Mouse (Mus musculus) layer of hippocampus, adult 2 months (tissue): ENCODE results near the gene Mrps12. TPM values are rescaled to one million over a fixed set of nuclear protein-coding genes. Genes with fewer than 3 reads are reported as not detected.
A peak's percentile ranks its signal among the peaks of the same experiment; 100 is the strongest.

ENCODE experiments used
- DNase-seq, 2 experiments: peaks; one replicate each; pipeline ENCODE4 v3.0.0; 2022; ENCODE audit warnings: low spot score in 2 of 2
- H3K27ac ChIP-seq: fragments of 200-600 bp; 2 replicates; pipeline ENCODE4 v1.8.1; 2022
- H3K4me3 ChIP-seq: fragments of 200-600 bp; 2 replicates; pipeline ENCODE4 v1.8.1; 2022; ENCODE audit warnings: mild to moderate bottlenecking
- CTCF ChIP-seq: fragments of 200-600 bp; conservative IDR thresholded peaks from 2 replicates; pipeline ENCODE4 v1.8.1; 2022; ENCODE audit warnings: antibody characterized with exemption, mild to moderate bottlenecking, moderate library complexity
- total RNA-seq, 2 experiments: library from RNA; stranded (reverse); gene quantifications; 2 replicates each; pipeline ENCODE4 v1.2.3; 2021

The Mrps12 gene
- total RNA-seq, 2 experiments from 2014 or later = 57.5 to 57.9 TPM

GRCm38 (mm10) chr7:28773163-28773562, 31.5 kb upstream of the Mrps12 start:
- Histone ChIP-seq H3K27ac (peak overlapping the region; percentile 51; the same call in 1 of the 2 replicates), H3K4me3 (no peak overlapping the region)
- DNase-seq = no peak
- TF ChIP-seq CTCF = no peak

- Histone ChIP-seq H3K4me3 (no peak overlapping the region), H3K27ac (no peak overlapping the region)
- no peak for TF ChIP-seq CTCF
- DNase-seq = no peak
These were observed 30.2 kb upstream of the Mrps12 start for GRCm38 (mm10) chr7:28771867-28772266.

- Histone ChIP-seq H3K27ac (no peak overlapping the region), H3K4me3 (no peak overlapping the region)
- TF ChIP-seq CTCF = no peak
- DNase-seq = no peak
These were observed 28.7 kb upstream of the Mrps12 start for GRCm38 (mm10) chr7:28770309-28770708.

GRCm38 (mm10) chr7:28769414-28769958, 27.9 kb upstream of the Mrps12 start:
- H3K4me3 ChIP-seq = no peak overlapping the region
- H3K27ac ChIP-seq = no peak overlapping the region
- no peak for DNase-seq
- TF ChIP-seq CTCF = no peak

- Histone ChIP-seq H3K4me3 (peak within 1 kb of the TSS; percentile 91), H3K27ac (peak within 1 kb of the TSS; percentile 93)
- TF ChIP-seq CTCF = no peak
- DNase-seq = no peak
These were observed 25.9 kb upstream of the Mrps12 start, which contains the start of gene Nfkbib for GRCm38 (mm10) chr7:28767462-28767965. Gene Nfkbib (minus strand): TSS chr7:28767512.

GRCm38 (mm10) chr7:28766910-28767309, 25.3 kb upstream of the Mrps12 start:
- Histone ChIP-seq H3K4me3 (peak overlapping the region; percentile 91), H3K27ac (peak overlapping the region; percentile 93)
- no peak for TF ChIP-seq CTCF

GRCm38 (mm10) chr7:28766173-28766879, 24.7 kb upstream of the Mrps12 start, which contains the start of gene Sirt2:
Gene Sirt2 (plus strand): TSS chr7:28766735.
- peak; percentile 97 to 99 for DNase-seq
- TF ChIP-seq CTCF = peak; percentile 43; the same call in 1 of the 2 replicates
- H3K4me3 ChIP-seq = peak within 1 kb of the TSS; percentile 91
- H3K27ac ChIP-seq = peak within 1 kb of the TSS; percentile 93

More at GRCm38 (mm10) chr7:28766910-28767309, 25.3 kb upstream of the Mrps12 start:
- DNase-seq = no peak

GRCm38 (mm10) chr7:28765211-28765610, 23.6 kb upstream of the Mrps12 start:
- H3K27ac ChIP-seq = no peak overlapping the region
- no peak for TF ChIP-seq CTCF
- no peak for DNase-seq
- H3K4me3 ChIP-seq = peak overlapping the region; percentile 91

- Histone ChIP-seq H3K4me3 (no peak overlapping the region), H3K27ac (no peak overlapping the region)
- no peak for TF ChIP-seq CTCF
- DNase-seq = no peak
These were observed 20.3 kb upstream of the Mrps12 start for GRCm38 (mm10) chr7:28761907-28762306.

GRCm38 (mm10) chr7:28758623-28759022, 17.0 kb upstream of the Mrps12 start:
- Histone ChIP-seq H3K27ac (no peak overlapping the region), H3K4me3 (no peak overlapping the region)
- TF ChIP-seq CTCF = no peak
- no peak for DNase-seq

- H3K27ac ChIP-seq = no peak within 1 kb of the TSS
- TF ChIP-seq CTCF = no peak
- DNase-seq = no peak
- H3K4me3 ChIP-seq = no peak within 1 kb of the TSS; the same call in 1 of the 2 replicates
These were observed 14.5 kb upstream of the Mrps12 start, which contains the start of gene Ccer2 for GRCm38 (mm10) chr7:28756079-28756478. Gene Ccer2 (plus strand): TSS chr7:28756174.

- TF ChIP-seq CTCF = no peak
These were observed 8.3 kb upstream of the Mrps12 start for GRCm38 (mm10) chr7:28749935-28750334.

GRCm38 (mm10) chr7:28741368-28741708, 282 bp downstream of the Mrps12 start:
- peak overlapping the region; percentile 99 for H3K27ac ChIP-seq
- no peak for TF ChIP-seq CTCF

More at GRCm38 (mm10) chr7:28749935-28750334, 8.3 kb upstream of the Mrps12 start:
- Histone ChIP-seq H3K27ac (no peak overlapping the region), H3K4me3 (no peak overlapping the region)
- no peak for DNase-seq

More at GRCm38 (mm10) chr7:28741368-28741708, 282 bp downstream of the Mrps12 start:
- peak overlapping the region; percentile 70 for H3K4me3 ChIP-seq
- no peak for DNase-seq
